Mouse (Mus musculus): ENCODE measurements around the gene Setd2.

Gene Setd2

GRCm38 (mm10) chr9:110623416-110624195 is 91.2 kb downstream of the Setd2 start:
- peak; percentile 6 for DNase-seq (ENCODE audit: low spot score)

- peak; percentile 92 for DNase-seq (ENCODE audit: low spot score)
Observed at GRCm38 (mm10) chr9:110624361-110625166, 92.2 kb downstream of the Setd2 start, which contains the start of gene Nradd. TSS of gene Nradd (minus strand) at chr9:110624452.

- DNase-seq (ENCODE audit: low spot score) = no peak
Observed at GRCm38 (mm10) chr9:110625350-110625908, 93.0 kb downstream of the Setd2 start.

- DNase-seq (ENCODE audit: low spot score) = no peak
Observed at GRCm38 (mm10) chr9:110630171-110630570, 97.8 kb downstream of the Setd2 start.

DNA sequence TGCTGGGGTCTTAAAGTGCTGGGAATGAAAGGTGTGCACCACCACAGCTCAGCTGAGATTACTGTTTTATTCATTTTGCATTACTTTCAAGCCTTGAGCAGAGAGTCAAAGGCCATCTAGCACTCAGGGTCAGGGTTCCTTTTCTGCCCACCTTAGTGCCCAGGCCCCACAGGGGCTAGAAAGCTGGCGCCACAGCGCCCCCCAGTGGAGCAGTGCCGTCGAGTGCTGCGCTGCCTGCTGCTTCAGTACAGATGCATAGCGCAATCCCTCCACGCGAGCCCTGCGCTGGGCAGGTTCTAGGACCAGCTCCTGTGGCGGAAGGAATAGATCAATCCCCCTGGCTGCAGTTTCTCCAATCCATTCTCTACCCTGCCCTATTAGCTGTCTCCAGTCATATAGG is 98.8 kb downstream of the Setd2 start:
- peak; percentile 75 for DNase-seq (ENCODE audit: low spot score)

DNA sequence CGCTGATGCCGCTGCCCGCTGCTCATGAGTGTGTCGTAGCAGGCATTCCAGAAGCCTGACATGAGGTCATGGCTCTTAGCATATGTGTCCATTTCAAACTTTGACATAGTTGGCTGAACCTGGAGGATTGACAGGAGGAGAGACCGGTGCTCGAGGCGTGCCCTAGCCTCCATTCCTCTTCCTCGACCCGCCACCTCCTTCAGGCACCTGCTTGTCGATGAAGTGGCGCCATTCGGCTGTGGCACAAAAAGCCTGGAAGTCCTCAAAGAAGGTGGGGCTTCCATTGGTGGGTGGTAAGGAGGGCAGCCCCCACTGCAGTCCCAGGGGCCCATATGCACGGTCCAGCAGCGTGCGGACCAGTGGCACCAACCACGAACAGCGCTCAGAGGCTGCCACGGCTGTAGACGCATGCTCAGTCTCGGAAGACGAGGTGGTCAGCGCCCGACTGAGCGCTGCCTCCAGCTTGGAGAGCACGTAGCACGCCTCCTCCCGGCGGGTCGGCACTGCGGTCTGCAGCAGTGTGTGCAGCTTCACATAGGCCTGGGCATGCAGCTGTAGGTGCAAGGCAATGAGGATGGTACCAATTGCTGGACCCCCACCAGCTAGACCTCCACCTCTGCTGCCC is 99.4 kb downstream of the Setd2 start:
- no peak for DNase-seq (ENCODE audit: low spot score)

DNA sequence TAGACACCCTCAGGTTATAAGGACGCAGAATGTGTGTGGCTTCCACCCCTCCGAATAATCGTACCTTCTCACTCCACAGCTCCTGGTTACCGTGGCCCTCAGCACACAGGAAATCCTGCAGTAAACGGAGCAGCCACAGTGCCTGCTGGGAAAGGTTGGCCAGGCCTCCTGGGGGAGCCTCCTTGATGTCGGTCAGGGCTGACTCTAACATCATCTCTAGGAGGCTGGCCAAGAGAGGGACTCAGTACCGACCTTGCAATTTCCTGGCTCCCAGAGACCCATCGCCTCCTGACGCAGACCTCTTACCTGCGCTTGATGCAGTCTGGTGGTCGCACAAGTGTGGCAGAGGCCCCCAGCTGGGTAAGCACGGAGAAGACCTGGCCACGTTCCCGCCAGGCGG is 100.3 kb downstream of the Setd2 start:
- DNase-seq (ENCODE audit: low spot score) = no peak

- no peak for DNase-seq (ENCODE audit: low spot score)
Observed at GRCm38 (mm10) chr9:110633882-110634281, 101.5 kb downstream of the Setd2 start.

GRCm38 (mm10) chr9:110635225-110635624 is 102.8 kb downstream of the Setd2 start:
- peak; percentile 77 for DNase-seq (ENCODE audit: low spot score)

DNA sequence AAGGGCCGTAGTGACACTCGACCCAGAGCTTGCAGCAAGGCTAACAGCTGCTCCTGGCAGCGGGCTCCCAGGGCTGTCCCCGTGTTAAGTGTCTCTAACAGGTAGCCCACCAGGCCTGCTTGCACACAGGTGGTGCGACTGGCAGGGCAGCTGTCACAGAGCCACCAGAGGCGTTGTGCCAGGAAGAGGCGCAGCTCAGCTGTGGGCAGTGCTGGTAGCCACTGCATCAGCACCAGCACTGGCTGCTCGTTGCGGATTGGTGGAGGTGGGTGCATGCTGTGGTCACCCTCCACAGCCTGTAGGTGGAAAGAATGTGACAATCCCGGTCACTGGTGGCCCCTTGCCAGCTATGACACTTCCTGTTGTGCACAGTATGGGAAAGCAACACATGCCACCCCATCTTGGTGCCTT is 106.2 kb downstream of the Setd2 start:
- DNase-seq (ENCODE audit: low spot score) = no peak

DNA sequence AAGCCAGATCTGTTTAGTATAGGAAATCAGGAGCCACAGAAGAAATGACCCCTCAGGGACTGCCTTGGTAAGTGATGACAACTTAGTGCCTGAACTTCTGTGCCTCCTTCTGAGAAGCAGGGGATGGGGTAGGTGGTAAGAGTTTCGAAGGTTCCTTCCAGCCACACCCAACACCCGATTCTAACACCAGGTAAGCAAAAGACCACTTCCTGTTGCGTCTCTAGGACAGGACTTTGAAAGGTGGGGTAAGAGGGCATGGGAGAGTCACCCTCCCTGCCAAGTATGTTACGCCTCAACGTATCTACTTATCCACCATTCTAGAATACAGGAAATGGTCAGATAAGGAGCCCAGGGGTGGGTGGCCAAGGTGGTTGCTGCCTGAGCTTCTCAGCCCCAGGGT is 108.6 kb downstream of the Setd2 start:
- DNase-seq (ENCODE audit: low spot score) = no peak

GRCm38 (mm10) chr9:110642812-110643524 is 110.6 kb downstream of the Setd2 start:
- no peak for DNase-seq (ENCODE audit: low spot score)

GRCm38 (mm10) chr9:110643787-110644186 is 111.4 kb downstream of the Setd2 start:
- no peak for DNase-seq (ENCODE audit: low spot score)

DNA sequence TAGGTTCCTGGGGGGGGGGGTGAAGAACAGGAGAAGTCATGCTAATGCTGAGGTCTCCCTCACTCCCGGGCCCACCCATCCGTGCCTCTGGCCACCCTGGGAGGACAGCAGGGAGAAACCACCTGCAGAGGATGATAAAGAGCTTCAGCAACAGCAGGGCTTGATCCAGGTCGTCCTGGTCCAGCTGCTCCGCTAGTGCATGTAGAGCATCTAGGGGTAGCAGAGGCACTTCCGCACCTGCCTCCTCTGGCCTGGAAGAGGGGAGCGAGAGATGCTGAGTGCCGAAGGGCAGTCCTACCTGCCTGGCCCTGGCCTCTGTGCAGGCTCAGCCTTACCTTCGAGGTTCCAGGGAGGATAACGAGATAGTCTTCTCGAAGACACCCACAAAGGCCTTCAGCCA is 111.9 kb downstream of the Setd2 start:
- no peak for DNase-seq (ENCODE audit: low spot score)

DNA sequence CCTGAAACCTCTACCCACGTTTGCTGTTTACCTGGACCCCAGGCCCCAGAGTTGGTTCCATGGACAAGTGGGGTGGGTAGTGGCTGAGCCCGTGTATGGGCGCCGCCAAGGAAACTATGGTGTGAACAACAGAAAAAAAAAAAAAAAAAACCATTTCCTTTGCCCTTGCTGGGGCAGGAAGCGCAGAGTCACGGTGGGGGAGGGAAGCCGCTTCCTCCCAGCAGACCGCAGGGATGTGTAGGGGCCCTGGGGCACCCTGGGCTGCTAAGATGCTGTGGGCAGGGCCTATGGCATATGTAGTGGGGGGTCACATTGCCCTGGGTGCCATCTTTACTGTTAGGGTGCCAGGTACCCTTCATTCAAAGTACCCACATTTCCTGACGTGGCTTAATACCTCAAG is 112.8 kb downstream of the Setd2 start:
- DNase-seq (ENCODE audit: low spot score) = no peak

DNA sequence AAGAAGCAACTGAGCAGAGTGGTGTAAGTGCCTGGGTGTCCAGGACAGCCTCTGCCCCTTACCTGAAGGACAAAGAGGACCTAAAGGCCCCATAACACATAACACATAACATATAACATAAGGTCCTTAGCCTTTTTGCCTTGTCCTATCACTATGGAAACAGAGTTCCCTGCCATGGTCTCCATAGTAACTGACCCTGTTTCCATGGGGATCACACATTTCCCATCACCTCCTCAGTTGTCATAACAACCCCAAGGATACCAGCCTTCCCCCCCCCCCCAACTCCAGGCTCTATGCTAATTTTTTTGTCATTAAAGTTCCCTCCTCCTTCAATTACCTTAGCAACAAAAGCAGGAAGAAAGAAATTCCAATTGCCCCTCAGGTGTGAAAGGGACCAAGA is 117.4 kb downstream of the Setd2 start:
- no peak for DNase-seq (ENCODE audit: low spot score)

DNA sequence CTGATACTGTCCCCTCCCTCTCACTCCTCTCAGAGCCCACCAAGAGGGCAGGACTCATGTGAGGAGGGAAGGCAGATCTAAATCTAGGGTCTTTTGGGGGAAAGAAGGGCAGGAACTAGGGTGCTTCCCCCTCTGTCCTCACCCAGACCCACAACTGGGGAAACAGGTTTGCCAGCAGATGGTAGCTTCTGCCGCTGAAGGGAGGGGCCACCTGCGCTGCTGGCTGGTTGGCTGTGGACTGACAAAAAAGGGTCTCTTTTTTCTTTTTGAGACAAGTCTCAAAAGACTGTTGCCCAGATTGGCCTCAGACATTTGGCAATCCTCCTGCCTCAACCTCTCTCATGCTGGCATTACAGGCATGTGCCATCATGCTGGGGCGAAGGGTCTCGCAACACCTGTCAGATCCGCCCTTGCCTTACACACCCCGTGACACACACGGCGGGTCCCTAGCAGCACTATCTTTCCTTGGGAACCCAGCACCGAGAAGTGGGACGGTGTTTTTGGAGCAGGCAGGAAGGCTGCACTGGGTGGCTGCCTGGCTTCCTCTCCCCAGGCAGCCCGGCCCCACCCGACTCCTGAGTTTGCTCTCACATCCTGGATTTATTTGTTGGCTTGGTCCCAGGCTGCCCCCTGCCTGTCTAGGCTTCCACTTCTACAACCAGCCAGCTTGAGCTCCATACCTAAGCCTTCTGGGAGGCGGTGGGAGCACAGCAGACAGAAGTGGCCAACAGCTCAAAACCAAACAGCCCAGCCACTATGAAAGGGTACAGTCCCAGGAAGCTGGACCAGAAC is 119.7 kb downstream of the Setd2 start:
- DNase-seq (ENCODE audit: low spot score) = no peak

GRCm38 (mm10) chr9:110652963-110653654 is 120.7 kb downstream of the Setd2 start:
- DNase-seq (ENCODE audit: low spot score) = no peak

GRCm38 (mm10) chr9:110653655-110654461 is 121.5 kb downstream of the Setd2 start, which contains the start of gene Nbeal2:
TSS of gene Nbeal2 (minus strand) at chr9:110654161.
- peak; percentile 88 for DNase-seq (ENCODE audit: low spot score)

Measured in testis, postnatal 14 days (tissue).